Mouse (Mus musculus): Measurements from ENCODE around the gene Gm16181. TPM values are rescaled to one million over a fixed set of nuclear protein-coding genes. Genes with fewer than 3 reads are reported as not detected.

Gm16181 gene
- 0.23 and 0.30 TPM in 2 replicates for polyA plus RNA-seq (2015; fragmentation: Nextera tagmentation; extraction: Ambion mirVana)

- H3K4me1 ChIP-seq (replicated peaks; ENCODE audit: control insufficient read depth, insufficient read depth, low read length), result no peaks in the 10 kb centered on the region
- H3K36me3 ChIP-seq (ENCODE audit: control insufficient read depth, insufficient read depth), result peaks cover 36% of the 10 kb centered on the region
- 0 out of 2 replicates have a peak within 1 kb of the TSS, but pooled peaks have one; percentile 13 for H3K4me2 ChIP-seq (replicated peaks; ENCODE audit: low read depth)
- no peaks in the 10 kb centered on the region for H3K27me3 ChIP-seq (replicated peaks; ENCODE audit: control insufficient read depth, insufficient read depth, low read length)
- WGBS, result 71% methylated on average over 28 of the region's 28 CpGs
- no peak within 1 kb of the TSS for H3K4me3 ChIP-seq (ENCODE audit: low read depth, low read length)
- H3K9ac ChIP-seq (ENCODE audit: low read depth, low read length), result no peak within 1 kb of the TSS
- no peaks in the 10 kb centered on the region for H3K9me3 ChIP-seq (ENCODE audit: control insufficient read depth)
- no peak for ATAC-seq
- no peak for TF ChIP-seq CTCF (IDR thresholded peaks at IDR 0.05; ENCODE audit: low read depth)
- peak within 1 kb of the TSS; percentile 47; the same call in 1 of the 2 replicates for H3K27ac ChIP-seq (ENCODE audit: low read depth, low read length)
Observed at GRCm38 (mm10) chr17:35220156-35220952, at the start of gene Gm16181. Gene Gm16181 (plus strand): TSS chr17:35220834.

GRCm38 (mm10) chr17:35172445-35173234 lies 48.0 kb upstream of the Gm16181 start:
- peak overlapping the region; percentile 50; the same call in 1 of the 2 replicates for H3K27ac ChIP-seq (ENCODE audit: low read depth, low read length)

GRCm38 (mm10) chr17:35173329-35173728 lies 47.3 kb upstream of the Gm16181 start:
- 76% methylated on average over 3 of the region's 3 CpGs for WGBS
- H3K9ac ChIP-seq (ENCODE audit: low read depth, low read length), result no peak overlapping the region
- no peaks in the 10 kb centered on the region for H3K27me3 ChIP-seq (replicated peaks; ENCODE audit: control insufficient read depth, insufficient read depth, low read length)

More at GRCm38 (mm10) chr17:35172445-35173234, 48.0 kb upstream of the Gm16181 start:
- TF ChIP-seq CTCF (IDR thresholded peaks at IDR 0.05; ENCODE audit: low read depth), result no peak
- Histone ChIP-seq H3K9me3 (ENCODE audit: control insufficient read depth) (no peaks in the 10 kb centered on the region), H3K4me1 (replicated peaks; ENCODE audit: control insufficient read depth, insufficient read depth, low read length) (no peaks in the 10 kb centered on the region), H3K9ac (ENCODE audit: low read depth, low read length) (no peak overlapping the region), H3K27me3 (replicated peaks; ENCODE audit: control insufficient read depth, insufficient read depth, low read length) (no peaks in the 10 kb centered on the region), H3K4me2 (replicated peaks; ENCODE audit: low read depth) (no peak overlapping the region), H3K36me3 (ENCODE audit: control insufficient read depth, insufficient read depth) (no peaks in the 10 kb centered on the region), H3K4me3 (ENCODE audit: low read depth, low read length) (no peak overlapping the region)
- 68% methylated on average over 11 of the region's 11 CpGs for WGBS
- no peak for ATAC-seq

GRCm38 (mm10) chr17:35174201-35174977 lies 46.2 kb upstream of the Gm16181 start:
- 43% methylated on average over 8 of the region's 8 CpGs for WGBS
- Histone ChIP-seq H3K4me2 (replicated peaks; ENCODE audit: low read depth) (no peak overlapping the region), H3K9me3 (ENCODE audit: control insufficient read depth) (no peaks in the 10 kb centered on the region), H3K36me3 (ENCODE audit: control insufficient read depth, insufficient read depth) (no peaks in the 10 kb centered on the region), H3K9ac (ENCODE audit: low read depth, low read length) (no peak overlapping the region), H3K27me3 (replicated peaks; ENCODE audit: control insufficient read depth, insufficient read depth, low read length) (no peaks in the 10 kb centered on the region), H3K4me1 (replicated peaks; ENCODE audit: control insufficient read depth, insufficient read depth, low read length) (no peaks in the 10 kb centered on the region), H3K27ac (ENCODE audit: low read depth, low read length) (no peak overlapping the region), H3K4me3 (ENCODE audit: low read depth, low read length) (no peak overlapping the region)
- no peak for ATAC-seq
- no peak for TF ChIP-seq CTCF (IDR thresholded peaks at IDR 0.05; ENCODE audit: low read depth)

More at GRCm38 (mm10) chr17:35173329-35173728, 47.3 kb upstream of the Gm16181 start:
- Histone ChIP-seq H3K4me1 (replicated peaks; ENCODE audit: control insufficient read depth, insufficient read depth, low read length) (no peaks in the 10 kb centered on the region), H3K36me3 (ENCODE audit: control insufficient read depth, insufficient read depth) (no peaks in the 10 kb centered on the region), H3K4me3 (ENCODE audit: low read depth, low read length) (no peak overlapping the region), H3K27ac (ENCODE audit: low read depth, low read length) (peak overlapping the region; percentile 50), H3K4me2 (replicated peaks; ENCODE audit: low read depth) (no peak overlapping the region), H3K9me3 (ENCODE audit: control insufficient read depth) (no peaks in the 10 kb centered on the region)
- ATAC-seq, result no peak
- TF ChIP-seq CTCF (IDR thresholded peaks at IDR 0.05; ENCODE audit: low read depth), result no peak

DNA sequence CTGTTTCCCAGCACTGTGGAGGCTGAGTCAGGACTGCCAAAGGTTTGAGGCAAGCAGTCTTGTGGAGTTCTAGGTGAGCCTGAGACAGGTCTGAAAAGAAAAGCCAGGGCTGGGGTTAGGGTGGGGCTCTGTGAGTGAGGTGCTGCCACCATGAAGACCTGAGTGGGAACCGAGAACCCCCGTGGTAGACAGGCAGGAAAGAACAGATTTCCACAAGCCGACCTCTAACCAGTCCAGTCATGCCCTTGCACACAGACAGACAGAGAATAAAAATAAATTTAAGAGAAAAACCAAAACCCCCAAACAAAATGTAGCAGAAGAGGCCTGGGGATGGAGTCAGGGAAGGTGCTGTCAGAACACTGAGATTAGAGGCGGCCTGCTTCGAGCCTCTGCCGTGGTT lies 45.3 kb upstream of the Gm16181 start:
- H3K9ac ChIP-seq (ENCODE audit: low read depth, low read length), result no peak overlapping the region
- H3K4me2 ChIP-seq (replicated peaks; ENCODE audit: low read depth), result no peak overlapping the region
- H3K4me3 ChIP-seq (ENCODE audit: low read depth, low read length), result no peak overlapping the region
- no peak for TF ChIP-seq CTCF (IDR thresholded peaks at IDR 0.05; ENCODE audit: low read depth)
- 77% methylated on average over 6 of the region's 6 CpGs for WGBS
- no peak for ATAC-seq
- no peaks in the 10 kb centered on the region for H3K36me3 ChIP-seq (ENCODE audit: control insufficient read depth, insufficient read depth)
- H3K9me3 ChIP-seq (ENCODE audit: control insufficient read depth), result no peaks in the 10 kb centered on the region
- no peaks in the 10 kb centered on the region for H3K27me3 ChIP-seq (replicated peaks; ENCODE audit: control insufficient read depth, insufficient read depth, low read length)
- H3K27ac ChIP-seq (ENCODE audit: low read depth, low read length), result no peak overlapping the region
- H3K4me1 ChIP-seq (replicated peaks; ENCODE audit: control insufficient read depth, insufficient read depth, low read length), result no peaks in the 10 kb centered on the region
